In the genomic region with DNA sequence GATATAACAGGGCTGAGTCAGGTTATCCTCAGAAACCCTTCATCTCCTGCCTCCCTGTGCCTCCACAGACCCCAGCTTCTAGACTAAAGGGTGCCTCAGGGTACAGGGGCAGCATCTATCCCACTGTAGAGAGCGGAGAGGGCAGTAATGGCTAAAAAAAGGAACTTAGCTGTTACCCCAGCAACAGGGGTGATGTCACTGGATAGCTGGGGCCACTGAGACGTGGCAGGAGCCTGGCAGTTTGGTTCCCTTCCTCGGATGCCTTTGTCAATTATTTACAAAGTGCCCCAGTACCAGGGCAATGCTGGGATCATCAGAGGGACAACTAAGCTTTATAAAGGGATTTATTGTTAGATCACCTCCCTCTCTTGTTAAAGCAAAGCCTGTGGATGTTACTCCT, we compare ENCODE assay signal across 9 mouse cellular contexts. TPM values are rescaled to one million over a fixed set of nuclear protein-coding genes. Genes with fewer than 3 reads are reported as not detected.
DNase-seq lines count a peak whose midpoint lies in the region; ATAC-seq lines count a peak whose summit lies in the region.
"Had no signal": no experiment of that assay in that cellular context is flagged by ENCODE, and none has a peak within 500 bp of the region (broad histone marks: within the 10 kb centered on the region; RNA-seq: fewer than 3 reads in every experiment).

No protein-coding gene starts in this region.

- H3K27me3 ChIP-seq in splenic B cell, adult 2 months (ENCODE audit: control insufficient read depth, insufficient read depth, low read length, poor library complexity, severe bottlenecking): no peaks in the 10 kb centered on the region

- DNase-seq in lung, postnatal 36 days: peak; percentile 58
- DNase-seq in lung, postnatal 25 days (ENCODE audit: low spot score): no peak
- peak; percentile 58 for DNase-seq in kidney, postnatal 10 days
- peak; percentile 31 for DNase-seq in splenic B cell, adult 2 months (ENCODE audit: low read depth, low spot score)
- DNase-seq in thymus, postnatal 14 days: no peak
- no peak for DNase-seq in cerebellum, adult 9-10 months
- DNase-seq: cerebellum, adult 18-20 months; heart, adult 2 months had no signal

- H3K36me3 ChIP-seq in splenic B cell, adult 2 months (ENCODE audit: control insufficient read depth, insufficient read depth, low read length, poor library complexity, severe bottlenecking): no peaks in the 10 kb centered on the region

- peak; percentile 90 for ATAC-seq in granulocyte monocyte progenitor cell, adult 5-6 weeks (replicated peaks; ENCODE audit: poor library complexity, severe bottlenecking)

RNA-seq across cellular contexts. Expression of a gene that starts 12.6 kb away (rescaled TPM):
- not detected in 2 replicates for total RNA-seq in granulocyte monocyte progenitor cell, adult 5-6 weeks (2014; fragmentation: Nextera tagmentation)
- 0.72 and 2.4 TPM in 2 replicates for total RNA-seq in granulocyte monocyte progenitor cell, adult 5-6 weeks (2017)

Comparison
In these comparisons a context has a peak if more than half of its experiments do, and no peak if none do; other contexts are left out.
1. DNase-seq: peak in lung, postnatal 36 days (single experiment), kidney, postnatal 10 days (single experiment) and splenic B cell, adult 2 months (single experiment); none in lung, postnatal 25 days (single experiment), thymus, postnatal 14 days (single experiment) and cerebellum, adult 9-10 months (single experiment).